27 mouse cellular contexts compared by ENCODE assay signal in genomic region chr16:50298743-50299443, GRCm38 (mm10).
A peak's percentile ranks its signal among the peaks of the same experiment; 100 is the strongest.
DNase-seq lines count a peak whose midpoint lies in the region; ATAC-seq and TF ChIP-seq lines count a peak whose summit lies in the region.
"Had no signal": no experiment of that assay in that cellular context is flagged by ENCODE, and none has a peak within 500 bp of the region (broad histone marks: within the 10 kb centered on the region; RNA-seq: fewer than 3 reads in every experiment).

No protein-coding gene starts in this region.

- no peak overlapping the region for H3K27ac ChIP-seq in forebrain, embryonic 16.5 days (ENCODE audit: low read length)
- H3K27ac ChIP-seq: embryonic facial prominence, embryonic 13.5 days; forebrain, embryonic 13.5 days; layer of hippocampus, adult 2 months; limb, embryonic 12.5 days; midbrain, embryonic 13.5 days had no signal

- H3K4me3 ChIP-seq in G1E (ENCODE audit: low read depth, low read length) = no peak overlapping the region
- H3K4me3 ChIP-seq in forebrain, embryonic 16.5 days (replicated peaks; ENCODE audit: low read length) = no peak overlapping the region
- H3K4me3 ChIP-seq: embryonic facial prominence, embryonic 13.5 days; forebrain, embryonic 13.5 days; heart, embryonic 12.5 days; layer of hippocampus, adult 2 months; limb, embryonic 12.5 days; midbrain, embryonic 13.5 days had no signal

- H3K27me3 ChIP-seq in G1E (ENCODE audit: insufficient read depth, low read length) = no peaks in the 10 kb centered on the region
- no peaks in the 10 kb centered on the region for H3K27me3 ChIP-seq in forebrain, embryonic 16.5 days (replicated peaks; ENCODE audit: control insufficient read depth, insufficient read depth, low read length)
- H3K27me3 ChIP-seq: embryonic facial prominence, embryonic 13.5 days; forebrain, embryonic 13.5 days; heart, embryonic 12.5 days; limb, embryonic 12.5 days; midbrain, embryonic 13.5 days had no signal

- no peak for TF ChIP-seq CTCF in G1E (IDR thresholded peaks at IDR 0.05; ENCODE audit: low read depth, low read length)

- H3K9me3 ChIP-seq in G1E (replicated peaks) = no peaks in the 10 kb centered on the region
- no peaks in the 10 kb centered on the region for H3K9me3 ChIP-seq in forebrain, embryonic 16.5 days (ENCODE audit: control insufficient read depth, low read length)
- H3K9me3 ChIP-seq: embryonic facial prominence, embryonic 13.5 days; forebrain, embryonic 13.5 days; heart, embryonic 12.5 days; limb, embryonic 12.5 days; midbrain, embryonic 13.5 days had no signal

- WGBS in forebrain, embryonic 16.5 days = 72% methylated on average over 8 of the region's 8 CpGs

- DNase-seq in embryo, embryonic 10.5 days (ENCODE audit: low spot score) = peak; percentile 33
- no peak for DNase-seq in embryo, embryonic 11 days
- no peak for DNase-seq in G1E (ENCODE audit: low spot score)
- peak; percentile 10 for DNase-seq in mesoderm, embryonic 11.5 days (ENCODE audit: low read depth, low spot score)
- no peak for DNase-seq in kidney, postnatal 10 days
- DNase-seq in spleen, adult 18-20 months = no peak
- DNase-seq: adrenal gland, postnatal 25 days; cerebellum, adult 18-20 months; cerebellum, postnatal 25 days; gastrocnemius, postnatal 10 days; heart, adult 11 months; heart, postnatal 10 days; kidney, adult 8-10 months; kidney, postnatal 25 days; liver, postnatal 0 days; lung, postnatal 10 days; right cerebral cortex, postnatal 14 days; thymus, postnatal 14 days had no signal

- no peak overlapping the region for H3K4me2 ChIP-seq in forebrain, embryonic 16.5 days (ENCODE audit: low read length)
- H3K4me2 ChIP-seq: embryonic facial prominence, embryonic 13.5 days; forebrain, embryonic 13.5 days; heart, embryonic 12.5 days; limb, embryonic 12.5 days; liver, embryonic 11.5 days; midbrain, embryonic 13.5 days had no signal

- H3K9ac ChIP-seq in forebrain, embryonic 16.5 days (replicated peaks; ENCODE audit: low read depth, low read length) = no peak overlapping the region
- H3K9ac ChIP-seq: embryonic facial prominence, embryonic 13.5 days; forebrain, embryonic 13.5 days; heart, embryonic 12.5 days; limb, embryonic 12.5 days; liver, postnatal 0 days; midbrain, embryonic 13.5 days had no signal

- peaks cover 25% of the 10 kb centered on the region for H3K4me1 ChIP-seq in G1E (ENCODE audit: insufficient read depth, low read depth, low read length)
- no peaks in the 10 kb centered on the region for H3K4me1 ChIP-seq in forebrain, embryonic 16.5 days (replicated peaks; ENCODE audit: control insufficient read depth, insufficient read depth, low read length)
- H3K4me1 ChIP-seq: midbrain, embryonic 13.5 days had no signal

- peak; percentile 8; the same call in 1 of the 2 replicates for ATAC-seq in G1E (ENCODE audit: extremely low read depth, insufficient number of reproducible peaks, low FRiP score, poor library complexity, severe bottlenecking)
- peak; percentile 82 for ATAC-seq in granulocyte monocyte progenitor cell, adult 5-6 weeks (replicated peaks; ENCODE audit: poor library complexity, severe bottlenecking)
- ATAC-seq in forebrain, embryonic 16.5 days = no peak
- ATAC-seq: forebrain, embryonic 13.5 days; liver, postnatal 0 days; midbrain, embryonic 13.5 days had no signal

- peaks cover 9% of the 10 kb centered on the region for H3K36me3 ChIP-seq in G1E (replicated peaks)
- H3K36me3 ChIP-seq in forebrain, embryonic 16.5 days (ENCODE audit: control insufficient read depth, insufficient read depth) = no peaks in the 10 kb centered on the region
- H3K36me3 ChIP-seq: embryonic facial prominence, embryonic 13.5 days; heart, embryonic 12.5 days; limb, embryonic 12.5 days; midbrain, embryonic 13.5 days had no signal

Comparison
In these comparisons a context has a peak if more than half of its experiments do, and no peak if none do; other contexts are left out.
1. DNase-seq: peak in embryo, embryonic 10.5 days (single experiment) and mesoderm, embryonic 11.5 days (single experiment); none in embryo, embryonic 11 days (single experiment), G1E (single experiment), kidney, postnatal 10 days (single experiment) and spleen, adult 18-20 months (0 of 2).